Mouse (Mus musculus) kidney, adult 2 months (tissue): ENCODE results near the gene Ulk3.

ENCODE experiments used
- CTCF ChIP-seq: fragments of 200-500 bp; conservative IDR thresholded peaks from 2 replicates; pipeline ENCODE4 v1.5.1; 2011; ENCODE audit warnings: low read depth, mild to moderate bottlenecking, control low read depth, low read length, moderate library complexity, mixed read lengths; ENCODE audit not compliant: insufficient read depth, insufficient read length
- POLR2A ChIP-seq: fragments of 200-500 bp; IDR thresholded peaks from one replicate; pipeline ENCODE4 v1.6.1; 2011; ENCODE audit warnings: low read depth, low read length, control low read depth

DNA sequence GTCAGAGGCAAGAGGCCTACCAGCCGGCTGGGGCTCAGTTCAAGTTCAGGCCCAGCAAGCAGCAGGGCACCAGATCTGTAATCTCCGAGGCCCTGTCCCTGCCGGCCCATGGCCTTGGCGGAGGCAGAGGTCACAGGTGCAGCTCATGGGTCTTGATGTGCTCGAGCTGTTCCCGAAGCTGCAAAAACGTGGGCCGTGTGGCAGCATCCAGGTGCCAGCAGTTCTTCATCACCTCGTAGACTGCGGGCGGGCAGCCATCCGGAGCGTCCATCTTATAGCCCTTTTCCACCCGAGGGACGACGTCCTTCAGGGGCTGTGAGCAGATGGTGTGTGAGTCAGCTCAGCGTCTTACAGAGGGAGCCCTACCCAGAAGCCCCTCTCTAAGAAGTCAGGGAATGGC, 37.9 kb downstream of the Ulk3 start:
- no peak for TF ChIP-seq POLR2A
- no peak for TF ChIP-seq CTCF
